Mouse (Mus musculus): ENCODE measurements around the gene Gm26602.

The Gm26602 gene

GRCm38 (mm10) chr10:79916808-79917531, 6.3 kb downstream of the Gm26602 start, which contains the start of gene Kiss1r:
Kiss1r (plus strand) TSS chr10:79916971.
- DNase-seq (ENCODE audit: low read depth, low spot score): peak; percentile 83

- DNase-seq (ENCODE audit: low read depth, low spot score): no peak
Observed at GRCm38 (mm10) chr10:79917532-79918100, 7.0 kb downstream of the Gm26602 start.

GRCm38 (mm10) chr10:79918231-79919078, 7.8 kb downstream of the Gm26602 start:
- DNase-seq (ENCODE audit: low read depth, low spot score): no peak

- peak; percentile 51 for DNase-seq (ENCODE audit: low read depth, low spot score)
Observed at GRCm38 (mm10) chr10:79919251-79919849, 8.7 kb downstream of the Gm26602 start.

- no peak for DNase-seq (ENCODE audit: low read depth, low spot score)
Observed at GRCm38 (mm10) chr10:79920056-79920890, 9.6 kb downstream of the Gm26602 start.

GRCm38 (mm10) chr10:79920958-79921535, 10.4 kb downstream of the Gm26602 start, which contains the start of gene R3hdm4:
R3hdm4 (minus strand) TSS chr10:79921208.
- no peak for DNase-seq (ENCODE audit: low read depth, low spot score)

GRCm38 (mm10) chr10:79921572-79921971, 10.9 kb downstream of the Gm26602 start:
- DNase-seq (ENCODE audit: low read depth, low spot score): no peak

GRCm38 (mm10) chr10:79924998-79925784, 14.5 kb downstream of the Gm26602 start:
- DNase-seq (ENCODE audit: low read depth, low spot score): peak; percentile 92

- DNase-seq (ENCODE audit: low read depth, low spot score): peak; percentile 71
Observed at GRCm38 (mm10) chr10:79925785-79926490, 15.3 kb downstream of the Gm26602 start.

- DNase-seq (ENCODE audit: low read depth, low spot score): peak; percentile 98
Observed at GRCm38 (mm10) chr10:79926491-79927323, 16.1 kb downstream of the Gm26602 start, which contains the start of gene Arid3a. Arid3a (plus strand) TSS chr10:79927043.

- peak; percentile 70 for DNase-seq (ENCODE audit: low read depth, low spot score)
Observed at GRCm38 (mm10) chr10:79927324-79928029, 16.8 kb downstream of the Gm26602 start.

GRCm38 (mm10) chr10:79928030-79928694, 17.5 kb downstream of the Gm26602 start:
- peak; percentile 58 for DNase-seq (ENCODE audit: low read depth, low spot score)

- no peak for DNase-seq (ENCODE audit: low read depth, low spot score)
Observed at GRCm38 (mm10) chr10:79928907-79929701, 18.4 kb downstream of the Gm26602 start.

GRCm38 (mm10) chr10:79929967-79930825, 19.5 kb downstream of the Gm26602 start:
- DNase-seq (ENCODE audit: low read depth, low spot score): no peak

GRCm38 (mm10) chr10:79930826-79931186, 20.1 kb downstream of the Gm26602 start:
- DNase-seq (ENCODE audit: low read depth, low spot score): no peak
